Mouse (Mus musculus): ENCODE data around the gene Cavin4.

Gene Cavin4

DNA sequence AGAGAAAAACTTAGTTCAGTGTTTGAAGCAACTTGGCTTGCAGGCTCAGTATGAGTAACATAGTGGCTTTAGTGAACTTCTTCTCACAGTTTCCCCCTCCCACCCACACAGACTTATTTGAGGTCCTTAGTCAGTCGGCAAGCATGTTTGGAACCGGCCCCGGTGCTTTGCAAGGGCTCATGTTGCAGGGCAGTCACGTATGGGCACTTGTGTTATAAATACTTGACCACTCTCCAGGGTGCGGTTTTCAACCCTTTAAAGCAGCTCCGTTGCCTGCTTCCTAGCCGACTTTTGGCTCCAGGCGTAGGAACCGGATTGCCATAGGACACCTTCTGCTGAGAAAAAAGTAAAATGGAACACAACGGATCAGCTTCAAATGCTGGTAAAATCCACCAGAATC lies at the start of gene Cavin4:
Cavin4 (plus strand) TSS at position 244 of the 400 bp plus-strand sequence.
- DNase-seq (ENCODE audit: low read depth, low spot score): no peak

DNA sequence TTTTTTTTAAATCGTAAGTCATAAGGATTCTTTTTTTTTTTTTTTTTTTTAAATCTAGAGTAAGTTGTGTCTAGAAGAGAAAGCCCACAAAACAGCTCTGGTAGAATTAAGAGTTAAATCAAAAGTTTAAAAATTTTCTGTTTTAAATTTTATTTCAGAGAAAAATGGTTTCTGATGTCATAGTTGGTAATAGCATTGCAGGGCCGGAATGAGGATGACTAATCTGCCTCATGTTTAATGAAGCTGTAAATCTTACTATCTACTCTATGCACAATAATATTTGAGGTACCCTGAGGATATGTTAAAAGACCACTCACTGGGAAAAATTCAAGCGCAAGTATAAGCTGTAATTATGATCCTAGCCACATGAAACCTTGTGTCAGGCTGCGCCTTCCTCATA lies 47.8 kb upstream of the Cavin4 start:
- no peak for DNase-seq (ENCODE audit: low read depth, low spot score)

DNA sequence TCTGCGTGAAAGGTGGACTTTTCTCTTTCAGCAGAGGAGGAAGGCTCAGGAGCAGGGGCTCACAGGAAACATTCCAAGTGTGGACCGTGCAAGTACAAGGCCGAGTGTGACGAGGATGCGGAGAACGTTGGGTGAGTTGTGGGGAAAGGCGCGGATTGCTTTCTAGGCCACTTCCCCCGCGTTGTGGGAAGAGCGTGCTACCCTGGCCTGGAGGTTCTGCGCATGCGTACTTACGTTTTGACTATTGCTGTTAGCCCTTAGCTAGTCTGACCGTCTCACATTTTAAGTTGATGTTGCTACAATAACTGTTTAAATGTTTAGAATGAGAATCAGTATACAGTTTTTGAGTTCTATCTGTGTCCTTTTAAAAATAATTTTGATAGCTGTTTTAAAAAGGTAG lies 46.1 kb upstream of the Cavin4 start:
- DNase-seq (ENCODE audit: low read depth, low spot score): peak; percentile 77

DNA sequence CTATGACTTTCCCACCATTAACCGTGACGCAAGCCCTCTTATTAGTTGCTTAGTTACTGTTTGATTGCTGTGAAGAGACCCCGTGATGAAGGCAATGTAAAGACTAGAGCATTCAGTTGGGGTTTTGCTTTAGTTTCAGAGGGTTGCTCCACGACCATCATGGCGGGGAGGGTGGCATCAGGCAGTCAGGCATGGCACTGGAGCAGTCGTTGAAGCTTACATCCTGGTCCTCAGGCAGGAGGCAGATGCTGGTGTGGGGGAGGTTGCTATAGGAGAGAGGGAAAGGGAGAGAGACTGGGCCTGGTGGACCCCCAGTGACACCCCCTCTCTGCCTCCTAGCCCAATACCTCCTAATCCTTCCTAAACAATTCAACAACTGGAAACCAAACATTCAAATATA lies 43.2 kb upstream of the Cavin4 start:
- no peak for DNase-seq (ENCODE audit: low read depth, low spot score)

DNA sequence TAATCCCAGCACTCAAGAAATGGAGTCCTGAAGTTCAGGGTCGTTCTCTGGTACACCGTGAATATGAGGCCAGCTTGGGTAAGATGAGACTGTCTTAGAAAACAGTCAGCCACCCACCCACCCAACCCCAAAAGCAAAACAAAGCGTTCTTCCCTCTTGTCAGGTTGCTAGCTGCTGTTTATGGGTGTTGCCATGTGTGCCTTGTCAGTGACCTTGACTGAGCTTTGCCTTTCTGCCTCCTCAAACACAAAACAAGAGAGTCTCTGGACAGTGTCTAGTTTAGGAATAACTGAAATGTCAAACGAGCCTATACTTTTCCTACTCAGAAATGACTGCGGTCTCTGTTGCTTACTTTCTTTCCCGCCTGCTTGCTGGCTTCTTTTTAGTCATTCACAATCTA lies 41.1 kb upstream of the Cavin4 start:
- peak; percentile 76 for DNase-seq (ENCODE audit: low read depth, low spot score)

DNA sequence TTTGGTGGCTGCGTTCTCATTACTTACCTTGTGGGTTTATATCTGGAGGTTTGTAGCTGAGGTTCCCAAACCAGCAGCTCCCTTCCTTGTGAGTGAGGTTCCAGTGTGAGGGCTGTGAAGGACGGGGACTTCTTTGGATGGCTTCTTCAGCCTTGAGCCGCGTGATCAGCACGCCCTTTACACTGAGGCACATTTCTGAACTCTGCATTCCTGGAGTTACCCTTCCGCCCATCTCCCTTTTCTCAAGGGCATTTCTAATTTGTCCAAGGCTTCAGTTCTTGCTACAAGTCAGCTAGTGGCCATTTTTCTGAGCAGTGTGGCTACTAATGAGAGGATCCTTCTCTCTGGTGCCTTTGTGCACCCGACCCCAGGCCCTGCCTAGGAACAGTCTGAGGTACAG lies 40.4 kb upstream of the Cavin4 start:
- peak; percentile 82 for DNase-seq (ENCODE audit: low read depth, low spot score)

DNA sequence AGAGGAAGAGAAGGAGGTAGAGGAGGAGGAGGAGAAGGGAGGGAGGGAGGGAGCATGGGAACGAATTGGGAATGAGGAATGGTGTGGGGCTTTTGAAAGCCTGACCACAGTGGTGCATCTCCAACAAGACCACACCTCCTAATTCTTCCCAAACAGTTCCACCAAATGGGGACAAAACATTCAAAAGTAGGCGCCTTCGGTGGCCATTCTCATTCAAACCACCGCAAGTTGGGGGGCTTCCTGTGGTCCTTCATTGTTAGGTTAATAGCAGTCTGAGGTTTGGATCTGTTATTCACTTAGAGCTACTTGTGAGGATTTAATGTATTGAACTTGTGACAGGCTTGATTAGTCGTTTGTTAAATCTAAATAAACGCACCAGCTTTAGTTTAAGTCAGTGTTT lies 38.4 kb upstream of the Cavin4 start:
- DNase-seq (ENCODE audit: low read depth, low spot score): peak; percentile 95

DNA sequence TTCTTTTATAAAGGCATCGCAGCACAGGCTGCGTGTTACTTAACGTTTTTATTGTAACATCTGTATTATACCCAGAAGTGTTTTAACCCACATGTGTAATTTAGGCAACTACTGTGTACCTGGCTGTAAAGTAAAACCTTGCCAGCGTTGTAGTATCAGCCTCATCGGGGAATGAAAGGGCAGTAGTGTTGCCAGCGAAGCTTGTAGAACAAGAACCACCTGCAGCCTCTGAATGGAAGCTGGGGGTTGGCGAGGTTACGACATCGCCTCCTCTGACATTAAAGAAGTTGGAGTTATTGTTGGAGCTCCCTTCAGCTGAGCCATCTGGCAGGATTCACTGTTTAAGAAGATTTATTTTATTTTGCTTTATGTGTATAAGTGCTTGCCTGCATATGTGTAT lies 37.5 kb upstream of the Cavin4 start:
- DNase-seq (ENCODE audit: low read depth, low spot score): no peak

DNA sequence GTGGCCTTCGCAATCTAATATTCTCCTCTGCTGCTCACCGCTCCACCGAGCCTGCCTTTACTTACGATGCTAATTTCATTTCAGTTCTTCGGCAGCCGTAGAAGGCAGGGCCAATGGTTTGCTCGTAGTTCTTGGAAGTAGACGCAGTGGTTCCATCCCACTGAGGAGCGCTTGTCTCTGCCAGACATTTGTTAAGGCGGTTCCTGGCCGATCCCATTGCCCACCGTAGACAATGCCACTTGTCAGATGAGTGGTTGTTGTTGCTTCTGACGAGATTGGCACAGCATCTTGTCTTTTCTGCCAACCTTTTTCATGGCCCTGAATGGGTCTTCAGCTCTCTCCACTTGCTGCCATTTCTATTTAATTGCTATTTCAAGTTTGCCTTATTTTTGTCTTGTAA lies 33.9 kb upstream of the Cavin4 start:
- peak; percentile 45 for DNase-seq (ENCODE audit: low read depth, low spot score)

DNA sequence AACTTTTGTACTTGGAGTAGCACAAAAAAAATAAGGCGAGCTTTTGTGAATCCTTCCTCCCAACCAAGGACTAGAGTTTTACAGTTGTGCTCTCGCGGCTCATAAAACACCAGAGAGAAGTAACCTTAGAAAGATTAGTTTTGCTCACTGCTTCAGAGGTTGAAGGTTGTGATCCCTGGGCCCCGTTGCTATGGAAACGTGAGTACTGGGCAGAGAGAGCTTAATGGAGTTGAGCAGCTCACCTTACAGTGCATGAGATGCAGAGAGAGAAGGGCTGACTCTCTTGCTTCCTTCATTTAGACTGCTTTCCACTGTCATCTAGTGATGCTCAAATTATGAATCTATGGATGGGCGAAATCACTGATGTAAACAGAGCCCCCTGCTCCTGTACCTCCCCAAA lies 29.8 kb upstream of the Cavin4 start:
- peak; percentile 52 for DNase-seq (ENCODE audit: low read depth, low spot score)

DNA sequence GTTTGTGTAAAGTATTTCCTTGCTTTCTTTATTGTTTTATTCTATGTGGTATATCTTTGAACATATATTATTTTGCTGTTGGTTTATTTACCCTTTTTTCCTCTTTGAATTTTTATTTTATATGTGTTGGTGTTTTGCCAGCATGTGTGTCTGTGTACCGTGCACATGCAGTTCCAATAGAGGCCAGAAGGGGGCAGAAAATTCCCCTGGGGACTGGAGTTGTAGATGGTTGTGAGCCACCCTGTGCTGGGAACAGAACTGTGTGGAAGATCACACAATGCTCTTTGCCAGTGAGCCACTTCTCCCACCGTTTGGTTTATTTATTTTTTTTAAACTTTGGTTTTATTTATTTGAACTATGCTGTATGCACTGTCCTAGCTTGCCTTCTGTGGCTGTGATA lies 29.3 kb upstream of the Cavin4 start:
- peak; percentile 79 for DNase-seq (ENCODE audit: low read depth, low spot score)

DNA sequence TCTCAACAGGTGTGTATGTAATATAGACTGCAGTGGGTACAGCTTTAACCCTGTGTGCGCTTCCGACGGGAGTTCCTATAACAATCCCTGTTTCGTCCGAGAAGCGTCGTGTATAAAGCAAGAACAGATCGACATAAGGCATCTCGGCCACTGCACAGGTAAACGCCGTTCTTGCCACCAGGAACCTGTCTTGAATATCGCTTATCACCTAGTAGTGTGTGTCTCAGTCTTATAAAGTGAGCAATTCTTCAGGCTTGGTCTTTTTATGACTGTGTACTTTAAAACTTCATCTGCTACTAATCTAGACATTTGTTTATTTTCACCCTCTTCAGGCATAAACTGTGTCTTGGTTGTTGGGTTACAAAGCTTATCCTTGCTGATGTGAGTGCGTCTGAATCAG lies 26.5 kb upstream of the Cavin4 start:
- DNase-seq (ENCODE audit: low read depth, low spot score): no peak

DNA sequence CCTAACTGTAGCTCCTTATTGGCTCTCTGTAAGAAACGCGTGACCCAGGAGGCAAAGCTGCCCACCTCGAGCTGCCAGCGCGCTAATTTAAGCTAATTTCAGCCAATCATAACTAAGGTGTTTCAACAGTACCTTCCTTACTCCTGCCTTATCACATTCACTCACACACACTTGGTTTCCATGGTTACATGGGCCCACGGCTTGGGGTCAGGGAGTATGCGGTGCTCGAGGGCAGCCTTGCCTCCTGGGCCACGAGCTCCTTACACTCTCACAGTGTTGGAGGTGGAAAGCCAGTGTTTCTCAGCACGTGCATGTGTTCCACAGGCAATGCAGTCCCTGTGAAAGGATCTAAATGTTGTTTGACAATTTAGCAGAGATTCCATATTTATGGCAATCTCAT lies 25.2 kb upstream of the Cavin4 start:
- no peak for DNase-seq (ENCODE audit: low read depth, low spot score)

DNA sequence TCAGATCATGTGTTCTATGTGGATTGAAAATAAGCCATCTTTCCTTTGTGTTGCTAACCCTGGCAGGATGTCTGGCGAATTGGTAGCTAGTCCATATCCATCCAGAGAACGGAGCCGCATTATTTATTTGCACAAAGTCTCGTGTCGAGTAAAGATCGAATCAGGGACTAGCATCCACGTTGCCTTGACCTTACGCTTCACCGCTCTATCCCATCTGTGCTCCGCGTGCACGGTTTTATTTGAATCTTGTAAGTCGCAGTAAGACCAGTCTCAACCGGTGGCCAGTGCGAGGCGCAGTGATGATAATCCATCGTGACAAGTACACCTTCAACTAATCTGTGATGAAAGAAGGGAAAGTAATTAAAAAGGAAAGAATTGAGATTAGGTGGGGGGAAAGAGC lies 23.8 kb upstream of the Cavin4 start:
- DNase-seq (ENCODE audit: low read depth, low spot score): no peak

DNA sequence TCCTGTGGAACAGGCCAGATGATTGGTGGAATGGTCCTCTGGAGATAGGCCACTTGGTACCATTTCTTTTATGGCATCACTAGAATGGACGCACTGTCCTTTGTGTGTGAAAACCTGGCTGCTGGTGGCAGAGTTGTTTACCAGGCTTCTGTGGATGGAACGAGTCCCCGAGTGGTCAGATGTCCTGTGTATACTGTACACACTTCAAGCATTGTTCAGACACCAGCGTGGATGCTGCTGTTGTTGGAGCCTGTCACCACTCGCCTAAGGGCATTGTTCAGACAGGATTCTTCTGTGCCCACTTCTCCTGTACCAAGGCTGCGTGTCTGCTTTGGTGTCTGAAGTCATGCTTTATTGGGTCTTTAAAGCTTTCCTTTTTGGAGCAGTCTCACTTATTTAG lies 19.5 kb upstream of the Cavin4 start:
- no peak for DNase-seq (ENCODE audit: low read depth, low spot score)

DNA sequence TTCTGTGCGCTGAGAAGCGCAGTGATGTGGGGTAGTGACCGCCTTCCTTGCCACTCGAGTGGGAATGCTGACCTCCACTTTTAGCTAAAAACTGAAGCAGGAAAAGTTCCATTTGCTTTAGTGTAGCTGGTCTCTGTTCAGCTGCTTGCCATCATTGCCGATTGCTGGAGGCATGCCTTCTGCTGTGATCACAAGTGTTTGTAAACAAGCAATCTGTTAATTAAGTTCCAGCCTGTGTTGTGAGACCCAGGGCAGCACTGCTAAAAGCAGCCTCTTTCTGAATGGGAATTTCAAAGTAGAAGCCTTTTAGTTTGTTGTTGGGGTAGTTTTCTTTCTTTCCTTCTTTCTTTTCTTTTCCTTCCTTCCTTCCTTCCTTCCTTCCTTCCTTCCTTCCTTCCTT lies 17.2 kb upstream of the Cavin4 start:
- no peak for DNase-seq (ENCODE audit: low read depth, low spot score)

DNA sequence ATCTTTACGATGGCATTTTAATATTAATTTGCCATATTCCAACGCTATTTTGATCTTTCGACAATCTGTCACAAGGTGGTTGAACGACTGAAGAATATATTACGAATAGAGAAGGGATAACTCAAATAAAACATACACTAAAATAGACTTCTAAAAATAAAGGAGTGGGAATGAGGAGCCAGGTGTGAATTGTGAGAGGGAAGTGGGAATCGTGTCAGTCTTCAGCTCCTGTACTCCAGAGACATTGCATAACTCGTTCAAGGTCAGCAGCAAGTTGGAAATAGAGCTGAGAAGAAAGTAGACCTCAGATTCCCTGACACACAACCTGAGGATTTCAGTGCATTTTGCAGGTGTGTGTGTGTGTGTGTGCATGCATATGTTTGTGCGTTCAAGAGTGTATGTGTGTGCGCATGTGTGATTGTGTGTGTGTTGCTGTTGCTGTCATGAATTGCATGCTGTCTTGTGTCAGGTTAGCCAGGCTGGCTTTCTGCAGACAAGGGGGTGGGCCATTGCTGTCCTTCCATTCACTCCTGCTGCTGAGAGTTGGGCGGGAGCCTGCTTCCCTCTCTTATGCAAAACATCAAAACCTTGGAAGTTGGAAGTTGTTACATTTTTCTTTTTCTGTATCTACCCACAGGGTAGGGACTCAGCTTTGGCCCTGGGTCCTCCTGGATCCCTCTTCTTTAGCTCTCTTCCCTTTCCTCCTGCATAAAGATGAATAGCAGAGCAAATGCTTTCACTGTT lies 12.5 kb upstream of the Cavin4 start:
- peak; percentile 25 for DNase-seq (ENCODE audit: low read depth, low spot score)

DNA sequence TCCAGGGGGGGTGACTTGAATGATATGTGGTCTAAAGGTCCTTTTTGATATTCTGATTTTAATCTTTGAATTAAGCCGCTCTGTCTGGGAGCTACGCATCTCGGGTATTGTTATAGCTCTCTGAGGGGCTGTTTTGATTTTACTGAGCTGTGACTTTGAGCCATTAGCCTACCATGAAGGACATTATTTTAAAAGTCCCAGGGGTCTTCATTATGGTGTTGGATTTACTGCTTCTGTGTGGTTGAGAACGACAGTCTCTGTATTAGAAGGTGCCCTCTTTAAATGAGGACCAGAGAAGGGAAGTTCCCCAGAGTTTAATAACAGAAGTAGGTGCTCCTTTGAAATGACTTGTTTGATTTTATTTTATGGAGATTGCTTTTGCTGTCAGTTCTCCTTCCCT lies 9.2 kb upstream of the Cavin4 start:
- DNase-seq (ENCODE audit: low read depth, low spot score): no peak

DNA sequence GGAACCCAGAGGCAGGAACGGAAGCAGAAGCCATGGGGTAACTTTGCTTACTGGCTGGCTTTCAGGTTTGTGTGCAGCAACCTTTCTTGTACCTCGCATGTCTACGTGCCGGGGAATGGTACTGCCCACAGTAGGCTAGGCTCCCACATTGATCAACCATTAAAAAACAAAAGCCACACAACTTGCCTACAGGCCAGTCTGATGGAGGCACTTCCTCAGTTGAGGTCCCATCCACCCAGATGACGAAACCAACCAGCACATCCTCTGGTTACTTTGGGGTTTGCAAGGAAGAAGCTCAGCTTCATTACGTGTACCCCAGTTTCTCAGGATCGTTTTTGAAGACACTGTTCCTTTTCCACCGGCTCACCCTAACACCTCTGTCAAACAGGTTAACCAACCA lies 6.8 kb upstream of the Cavin4 start:
- DNase-seq (ENCODE audit: low read depth, low spot score): no peak

DNA sequence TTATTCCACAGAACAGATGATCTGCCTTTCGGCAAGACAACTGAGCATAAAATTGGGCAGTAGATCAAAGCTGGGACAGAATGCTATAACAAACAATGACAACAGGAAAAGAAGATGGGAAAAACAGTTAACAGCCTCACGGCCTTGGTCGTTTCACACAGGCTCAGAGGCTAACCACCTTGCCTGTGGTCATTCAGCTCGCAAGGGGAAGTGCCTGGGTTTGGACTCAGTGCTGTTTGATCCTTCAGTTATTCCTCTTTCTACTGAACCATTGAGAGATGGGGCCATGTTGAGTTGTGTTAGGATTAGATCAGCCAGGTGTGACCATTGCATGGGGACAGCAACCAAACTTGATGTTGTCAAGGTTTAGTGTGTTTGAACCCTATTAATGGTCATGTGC lies 3.2 kb upstream of the Cavin4 start:
- no peak for DNase-seq (ENCODE audit: low read depth, low spot score)

DNA sequence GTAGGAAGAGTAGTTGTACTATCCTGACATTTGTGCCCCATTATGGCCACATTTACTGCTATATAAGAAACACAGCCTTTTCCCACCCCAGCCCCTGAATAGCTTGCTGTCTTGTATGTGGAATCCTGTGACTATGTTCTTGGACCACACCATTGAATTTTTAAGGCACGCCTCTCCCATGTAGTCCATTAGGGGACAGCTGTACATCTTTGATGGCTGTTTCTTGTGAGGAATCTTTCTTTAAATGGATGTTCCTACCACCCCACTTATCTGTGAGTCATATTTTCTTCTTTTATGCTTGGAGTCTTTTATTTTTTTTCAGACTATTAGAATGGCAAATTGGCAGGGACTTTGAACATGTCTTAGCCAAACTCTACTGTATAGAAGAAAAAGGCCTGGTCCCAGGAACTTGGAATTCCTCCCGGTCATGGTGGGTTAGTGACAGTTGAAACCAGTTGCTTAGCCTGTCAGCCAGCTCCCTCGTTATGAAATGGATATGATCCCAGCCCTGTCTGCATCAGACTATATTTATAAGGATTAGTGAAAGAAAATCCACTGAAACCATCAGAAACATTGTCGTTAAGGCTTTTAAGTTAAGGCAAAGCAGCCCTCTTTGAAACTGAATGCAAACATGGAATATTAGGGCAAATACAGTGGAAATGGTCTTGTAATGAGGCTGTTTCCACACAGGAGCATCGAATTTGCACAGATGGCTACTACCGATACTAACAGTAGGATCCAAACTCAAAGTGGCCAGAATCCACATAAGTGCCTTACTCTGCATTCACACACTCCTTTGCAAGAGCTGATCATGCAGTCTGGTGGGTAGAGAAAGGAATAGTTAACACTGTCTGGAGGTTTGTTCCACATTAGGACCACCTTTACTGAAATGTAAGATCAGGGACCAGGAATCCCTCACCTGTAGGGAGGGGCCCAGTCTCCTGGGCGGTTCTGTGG lies 2.4 kb upstream of the Cavin4 start:
- DNase-seq (ENCODE audit: low read depth, low spot score): no peak

DNA sequence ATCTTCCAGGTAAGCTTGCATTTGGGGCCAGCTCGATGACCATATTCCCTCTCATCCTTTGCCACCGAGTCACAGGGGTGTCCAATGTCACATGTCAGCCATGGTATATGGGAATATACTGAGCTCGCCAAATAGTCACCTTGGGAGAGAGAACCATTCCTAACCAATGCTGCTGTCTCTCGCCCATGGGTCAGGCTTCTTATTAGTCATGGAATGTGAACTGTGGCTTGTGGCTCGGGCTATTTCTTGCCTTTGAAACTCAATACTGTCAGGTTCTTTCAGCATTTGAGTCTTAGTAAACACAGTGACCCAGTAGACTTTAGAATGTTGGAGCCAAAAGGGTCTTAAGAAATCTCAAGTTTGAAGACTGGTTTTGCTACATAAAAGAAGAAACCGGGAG lies 707 bp downstream of the Cavin4 start:
- DNase-seq (ENCODE audit: low read depth, low spot score): no peak

DNA sequence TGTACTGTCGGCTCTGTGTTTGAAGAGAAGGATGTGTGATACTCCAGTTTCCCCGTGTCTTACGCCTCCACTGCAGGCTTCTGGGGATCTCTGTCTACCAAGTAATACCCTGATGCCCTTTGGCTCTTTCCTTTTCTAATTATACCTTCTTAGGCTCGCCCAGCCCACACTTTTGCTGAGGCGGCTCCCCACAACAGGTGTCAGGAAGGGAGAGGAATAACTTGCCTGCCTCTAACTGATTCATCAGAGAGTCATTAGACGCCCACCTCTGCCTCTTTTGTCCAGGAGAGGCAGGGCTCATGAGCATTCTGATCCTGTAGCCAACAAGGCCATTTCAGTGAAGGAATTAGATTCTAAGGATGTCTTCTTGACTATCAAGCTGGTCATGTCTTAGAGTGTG lies 4.0 kb downstream of the Cavin4 start:
- peak; percentile 34 for DNase-seq (ENCODE audit: low read depth, low spot score)

Data from R1 (cell line).